Mouse (Mus musculus) C3H10T1/2 (cell line): ENCODE measurements around the gene Trmt10a. TPM values are rescaled to one million over a fixed set of nuclear protein-coding genes. Genes with fewer than 3 reads are reported as not detected.

ENCODE experiments used
- polyA plus RNA-seq, 2 experiments: library from polyadenylated mRNA; unstranded; fragments of >200 nt; fragmentation: generic; extraction: Trizol; gene quantifications; one replicate each; pipeline ENCODE4 v1.2.1; 2012; ENCODE audit warnings: missing spikeins in 2 of 2

Gene Trmt10a
- polyA plus RNA-seq, result 1 to 10 TPM; 2.1 to 2.6 TPM

DNA sequence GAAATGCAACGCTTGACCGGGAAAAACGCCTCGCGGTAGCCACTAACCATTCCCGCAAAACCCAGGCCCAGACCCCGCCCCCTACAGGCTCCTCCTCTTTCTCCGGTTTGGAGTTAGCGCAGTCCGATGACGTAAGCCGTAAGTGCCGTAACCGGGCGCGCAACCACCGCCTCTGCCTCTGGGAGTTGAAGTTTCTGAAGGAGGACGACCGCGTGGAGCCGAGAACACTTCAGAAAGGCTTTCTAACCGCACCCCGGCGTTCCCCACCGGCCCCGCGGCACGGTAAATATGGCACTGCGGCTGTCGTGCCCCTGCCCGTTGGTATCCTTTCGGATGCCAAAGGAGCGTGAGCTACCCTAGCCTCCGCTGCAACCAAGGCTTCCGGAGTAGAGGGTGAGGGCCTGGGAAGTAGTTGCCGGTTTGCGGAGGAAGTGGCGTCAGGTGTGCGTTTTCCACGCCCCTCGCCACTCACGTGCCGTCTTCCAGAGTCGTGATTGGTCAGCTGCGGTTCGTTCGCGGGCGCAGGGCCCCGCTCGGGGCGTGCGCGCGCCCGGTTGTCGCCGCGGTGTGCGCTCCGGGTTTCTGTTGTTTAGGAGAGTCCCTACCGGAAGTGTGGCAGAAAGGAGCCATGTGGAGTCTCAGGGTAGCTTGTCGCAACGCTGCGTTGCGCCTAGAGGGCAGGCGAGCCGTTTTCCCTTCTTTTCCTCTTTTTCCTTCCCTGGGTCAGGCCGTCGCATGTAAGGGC lies at the start of gene Trmt10a:
Gene Trmt10a (plus strand): TSS at position 134 of the 745 bp plus-strand sequence.

DNA sequence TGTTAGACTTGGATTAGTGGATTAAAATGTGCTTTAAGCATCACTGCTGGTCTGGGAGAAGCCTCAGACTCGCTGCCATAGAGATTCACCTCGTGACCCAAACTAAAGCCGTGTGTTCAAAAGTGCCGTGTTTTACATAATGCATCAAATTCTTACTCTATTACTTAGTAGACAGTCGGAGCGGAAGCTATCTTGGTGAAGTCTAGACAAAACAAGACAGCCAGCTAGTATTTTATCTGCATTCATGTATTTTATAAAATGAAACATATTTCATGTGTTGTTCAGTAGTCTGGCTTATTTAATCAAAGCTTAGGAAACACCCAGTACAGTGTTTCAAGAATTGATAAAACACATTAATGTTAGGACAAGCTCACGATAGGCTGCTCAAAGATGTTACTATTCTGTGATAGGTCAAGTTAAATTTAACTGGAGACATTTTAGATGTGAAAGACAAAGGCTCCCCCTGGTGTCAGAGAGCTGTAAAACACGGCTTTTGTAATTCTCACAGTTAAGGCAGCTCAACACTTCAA lies 1.5 kb downstream of the Trmt10a start, which contains the start of gene Mttp:
Gene Mttp (minus strand): TSS at position 327 of the 530 bp plus-strand sequence.

DNA sequence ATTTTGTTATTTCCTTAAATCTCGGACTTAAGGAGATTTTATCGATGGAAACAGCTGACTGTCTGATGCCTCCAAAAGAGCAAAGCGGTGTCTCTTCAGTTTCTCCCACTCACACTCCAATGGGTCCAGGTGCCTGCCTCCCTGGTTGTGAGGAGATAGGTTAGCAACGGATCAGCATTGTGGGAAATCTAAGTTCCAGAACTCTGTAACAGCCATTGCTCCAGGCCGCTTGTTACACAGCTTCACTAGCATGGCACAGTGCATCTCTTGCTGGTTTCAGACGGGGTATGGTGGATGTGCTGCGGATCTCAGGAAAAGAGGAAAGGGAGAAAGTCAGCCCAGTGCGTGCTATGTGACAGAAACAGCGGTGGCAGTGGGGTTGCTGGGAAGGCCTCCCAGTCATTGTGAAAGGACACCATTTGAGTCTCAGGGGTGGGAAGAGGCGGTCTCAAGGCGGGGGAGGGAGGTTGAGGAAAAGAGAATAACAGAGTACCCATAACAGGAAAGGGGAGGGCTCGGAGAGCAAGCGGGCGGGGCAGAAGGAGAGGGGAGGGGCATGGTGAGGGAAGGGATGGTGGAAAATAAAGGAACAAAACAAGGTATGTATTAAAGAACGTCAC lies 50.5 kb downstream of the Trmt10a start, which contains the start of gene 4930579F01Rik:
Gene 4930579F01Rik (minus strand): TSS at position 143 of the 620 bp plus-strand sequence.

Other genes starting within 250 kb of the Trmt10a start
- gene Lamtor3, start 224.9 kb upstream of the Trmt10a start, polyA plus RNA-seq, result 10 to 100 TPM in 1 of 2 experiments, 1 to 10 TPM in 1; 6.6 to 34.7 TPM
- gene Dapp1, start 161.9 kb upstream of the Trmt10a start, polyA plus RNA-seq, result 1 to 10 TPM; 1.5 to 4.4 TPM
- gene 1110002E22Rik, start 78.4 kb upstream of the Trmt10a start, polyA plus RNA-seq, result under 1 TPM in 1 of 2 experiments, not detected in 1; 0.01 TPM
- gene Gm5105, start 76.1 kb upstream of the Trmt10a start, polyA plus RNA-seq, result under 1 TPM in 1 of 2 experiments, not detected in 1; 0.12 TPM
- 1 to 10 TPM in 1 of 2 experiments, under 1 TPM in 1; 0.73 to 2.6 TPM for gene Mttp, start 1.5 kb downstream of the Trmt10a start, polyA plus RNA-seq
- gene 4930579F01Rik, start 50.4 kb downstream of the Trmt10a start, polyA plus RNA-seq, result not detected
- 10 to 100 TPM in 1 of 2 experiments, 1 to 10 TPM in 1; 1.9 to 11.7 TPM for gene Adh7, start 74.3 kb downstream of the Trmt10a start, polyA plus RNA-seq
- 1 to 10 TPM in 1 of 2 experiments, under 1 TPM in 1; 0.26 to 9.7 TPM for gene Adh1, start 117.5 kb downstream of the Trmt10a start, polyA plus RNA-seq
- not detected for gene Adh6a, start 169.8 kb downstream of the Trmt10a start, polyA plus RNA-seq
- gene Adh6b, start 198.3 kb downstream of the Trmt10a start, polyA plus RNA-seq, result not detected